Mouse (Mus musculus): ENCODE measurements around the gene Vmn1r194. TPM values are rescaled to one million over a fixed set of nuclear protein-coding genes. Genes with fewer than 3 reads are reported as not detected.
"Not testable (repeated sequence)": the region's sequence is repeated elsewhere in the genome, so short reads cannot be mapped to it uniquely, and the experiment has no call there.

Gene Vmn1r194
- total RNA-seq (2012; rRNA removed) (not detected in 2 replicates), polyA plus RNA-seq (2012; ENCODE audit: insufficient read depth in 1 of 2, insufficient read length in 2 of 2, low read depth in 1 of 2, low replicate concordance in 2 of 2, missing spikeins in 1 of 2) (not detected)

DNA sequence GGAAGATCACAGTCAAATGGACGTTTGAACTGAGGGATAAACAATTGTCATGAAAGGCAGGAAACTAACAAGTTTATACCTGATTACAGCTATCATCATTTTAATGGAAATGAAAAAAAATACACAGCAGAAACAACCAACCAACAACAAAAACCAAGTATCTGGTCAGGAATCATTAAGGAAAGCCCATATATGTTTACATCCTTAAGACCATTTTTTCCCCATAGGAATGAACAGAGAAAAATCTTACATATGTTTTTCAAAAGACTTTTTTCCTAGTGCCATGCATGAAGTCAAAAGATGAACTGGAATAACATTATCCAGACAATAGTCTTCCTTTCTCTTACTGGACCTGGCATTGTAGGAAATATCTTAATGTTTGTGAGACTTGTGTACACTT, at the start of gene Vmn1r194:
TSS of gene Vmn1r194 (plus strand) at position 301 of the 400 bp plus-strand sequence.
- H3K4me3 ChIP-seq (ENCODE audit: control insufficient read depth in 1 of 2, insufficient read depth in 1 of 2, low read depth in 2 of 2, low read length in 2 of 2) = no peak within 1 kb of the TSS
- no peak within 1 kb of the TSS for H3K9ac ChIP-seq (ENCODE audit: control insufficient read depth, low read depth, low read length, poor library complexity, severe bottlenecking)
- no peaks in the 10 kb centered on the region for H3K9me3 ChIP-seq (replicated peaks; ENCODE audit: insufficient read depth, low read length)
- no peak for DNase-seq (ENCODE audit: low read depth, low spot score)
- no peak within 1 kb of the TSS for H3K27ac ChIP-seq (ENCODE audit: control insufficient read depth, low read depth, low read length)
- H3K4me1 ChIP-seq (ENCODE audit: control insufficient read depth in 1 of 2, insufficient read depth in 2 of 2, low read length in 2 of 2) = no peaks in the 10 kb centered on the region
- no peak for TF ChIP-seq MYB (IDR thresholded peaks at IDR 0.05; ENCODE audit: low read depth, low read length)
- no peak for TF ChIP-seq RCOR1 (IDR thresholded peaks at IDR 0.05; ENCODE audit: low read depth, low read length)
- no peak for TF ChIP-seq TBP (IDR thresholded peaks at IDR 0.05; ENCODE audit: low read depth, low read length)
- no peak for TF ChIP-seq BHLHE40 (IDR thresholded peaks at IDR 0.05; ENCODE audit: borderline replicate concordance, low read depth, low read length)
- TF ChIP-seq TCF12 (IDR thresholded peaks at IDR 0.05; ENCODE audit: low read depth, low read length) = no peak
- TF ChIP-seq ZKSCAN1 (IDR thresholded peaks at IDR 0.05; ENCODE audit: low read depth, low read length) = no peak
- TF ChIP-seq GABPA (IDR thresholded peaks at IDR 0.05; ENCODE audit: low read depth, low read length) = no peak
- no peak for TF ChIP-seq MXI1 (IDR thresholded peaks at IDR 0.05; ENCODE audit: low read depth, low read length)
- TF ChIP-seq USF1 (IDR thresholded peaks at IDR 0.05; ENCODE audit: low read depth, low read length) = no peak
- no peak for TF ChIP-seq ZNF384 (IDR thresholded peaks at IDR 0.05; ENCODE audit: low read depth, low read length)
- no peak for TF ChIP-seq POLR2AphosphoS5 (IDR thresholded peaks at IDR 0.05; ENCODE audit: borderline replicate concordance, low read depth, low read length)
- TF ChIP-seq MEF2A (IDR thresholded peaks at IDR 0.05; ENCODE audit: extremely low read depth, insufficient replicate concordance, low read depth, low read length, poor library complexity, severe bottlenecking) = no peak
- no peak for TF ChIP-seq ELF1 (IDR thresholded peaks at IDR 0.05; ENCODE audit: low read depth, low read length)
- TF ChIP-seq EP300 (IDR thresholded peaks at IDR 0.05; ENCODE audit: low read depth in 1 of 2, low read length in 2 of 2) = no peak
- no peaks in the 10 kb centered on the region for H3K79me2 ChIP-seq (ENCODE audit: control insufficient read depth, insufficient read depth, low read length, poor library complexity)
- H3K36me3 ChIP-seq (ENCODE audit: control insufficient read depth in 1 of 2, insufficient read depth in 2 of 2, low read length in 2 of 2) = no peaks in the 10 kb centered on the region
- H3K27me3 ChIP-seq (ENCODE audit: control insufficient read depth in 1 of 2, insufficient read depth in 2 of 2, low read length in 2 of 2) = no peaks in the 10 kb centered on the region

GRCm38 (mm10) chr13:22223060-22223459, 21.0 kb upstream of the Vmn1r194 start, which contains the start of gene Vmn1r193:
Gene Vmn1r193 (minus strand): TSS chr13:22223160.
- not testable (repeated sequence) for H3K27me3 ChIP-seq (ENCODE audit: control insufficient read depth in 1 of 2, insufficient read depth in 2 of 2, low read length in 2 of 2); H3K9ac ChIP-seq (ENCODE audit: control insufficient read depth, low read depth, low read length, poor library complexity, severe bottlenecking); H3K36me3 ChIP-seq (ENCODE audit: control insufficient read depth in 1 of 2, insufficient read depth in 2 of 2, low read length in 2 of 2); H3K79me2 ChIP-seq (ENCODE audit: control insufficient read depth, insufficient read depth, low read length, poor library complexity); DNase-seq (ENCODE audit: low read depth, low spot score); H3K27ac ChIP-seq (ENCODE audit: control insufficient read depth, low read depth, low read length); H3K4me1 ChIP-seq (ENCODE audit: control insufficient read depth in 1 of 2, insufficient read depth in 2 of 2, low read length in 2 of 2); H3K9me3 ChIP-seq (replicated peaks; ENCODE audit: insufficient read depth, low read length); H3K4me3 ChIP-seq (ENCODE audit: control insufficient read depth in 1 of 2, insufficient read depth in 1 of 2, low read depth in 2 of 2, low read length in 2 of 2)

DNA sequence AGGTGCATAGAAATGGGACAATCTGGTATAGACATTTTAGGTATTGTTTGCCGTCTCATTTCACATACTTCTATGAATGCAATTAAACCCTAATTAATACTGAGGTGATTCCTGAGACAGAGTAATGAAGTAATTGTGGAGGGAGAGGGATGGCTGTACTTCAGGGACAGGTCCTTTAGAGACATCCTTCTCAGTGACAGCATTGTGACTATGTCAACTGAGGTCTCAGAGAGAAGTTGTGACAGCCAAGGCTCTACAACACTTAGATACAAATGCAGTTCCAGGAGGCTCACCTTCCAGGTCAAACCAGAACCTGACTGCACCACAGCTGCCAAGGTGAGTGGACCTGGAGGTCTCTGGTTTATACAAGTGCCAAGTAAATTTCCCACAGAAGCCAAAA, 26.2 kb downstream of the Vmn1r194 start, which contains the start of gene Vmn1r195:
TSS of gene Vmn1r195 (plus strand) at position 301 of the 400 bp plus-strand sequence.
- H3K27me3 ChIP-seq (ENCODE audit: control insufficient read depth in 1 of 2, insufficient read depth in 2 of 2, low read length in 2 of 2); H3K9ac ChIP-seq (ENCODE audit: control insufficient read depth, low read depth, low read length, poor library complexity, severe bottlenecking); H3K4me3 ChIP-seq (ENCODE audit: control insufficient read depth in 1 of 2, insufficient read depth in 1 of 2, low read depth in 2 of 2, low read length in 2 of 2); H3K36me3 ChIP-seq (ENCODE audit: control insufficient read depth in 1 of 2, insufficient read depth in 2 of 2, low read length in 2 of 2); H3K9me3 ChIP-seq (replicated peaks; ENCODE audit: insufficient read depth, low read length); H3K27ac ChIP-seq (ENCODE audit: control insufficient read depth, low read depth, low read length); H3K79me2 ChIP-seq (ENCODE audit: control insufficient read depth, insufficient read depth, low read length, poor library complexity); H3K4me1 ChIP-seq (ENCODE audit: control insufficient read depth in 1 of 2, insufficient read depth in 2 of 2, low read length in 2 of 2); DNase-seq (ENCODE audit: low read depth, low spot score): not testable (repeated sequence)
